Mouse (Mus musculus): ENCODE results near the gene Traf3. TPM values are rescaled to one million over a fixed set of nuclear protein-coding genes. Genes with fewer than 3 reads are reported as not detected.

Traf3 gene
- total RNA-seq, 4 experiments from 2014 or later: 28.3 to 41.2 (median 36.2) TPM

DNA sequence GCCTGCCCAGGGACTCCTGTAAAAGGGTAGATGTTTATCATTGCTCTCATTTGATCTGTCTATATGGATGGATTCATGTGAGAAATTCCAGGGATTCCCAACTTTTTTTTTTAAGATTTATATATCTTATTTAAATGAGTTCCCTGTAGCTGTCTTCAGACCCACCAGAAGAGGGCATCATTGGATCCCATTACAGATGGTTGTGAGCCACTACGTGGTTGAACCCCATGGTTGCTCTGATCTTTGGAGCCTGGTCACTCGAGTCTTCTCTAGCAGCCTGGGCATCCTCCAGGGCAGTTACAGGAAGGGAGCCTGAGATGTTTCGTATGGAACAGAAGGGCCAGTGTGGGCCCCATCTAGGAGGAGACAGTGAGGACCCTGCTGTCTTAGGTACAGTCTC lies 82.9 kb downstream of the Traf3 start:
- DNase-seq (ENCODE audit: low spot score in 2 of 2): no peak

DNA sequence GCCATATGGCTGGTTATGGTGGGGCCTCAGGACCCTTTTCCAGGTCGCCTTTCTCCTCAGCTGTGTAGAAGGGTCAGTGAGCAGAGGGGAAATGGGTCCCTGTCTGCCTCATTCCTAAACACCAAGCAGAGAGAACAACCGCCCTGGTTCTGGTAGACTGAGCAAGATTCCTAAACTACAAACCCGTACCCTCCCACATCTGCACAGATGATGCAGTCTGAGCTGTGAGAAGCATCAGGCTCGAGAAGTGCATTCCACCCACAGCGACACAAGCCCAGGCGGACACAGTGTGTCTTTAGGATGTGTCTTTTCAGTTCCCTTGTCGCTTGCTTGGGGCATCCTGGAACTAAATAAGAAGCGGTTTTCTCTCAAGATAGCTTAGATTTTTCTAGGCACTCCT lies 83.9 kb downstream of the Traf3 start:
- no peak for DNase-seq (ENCODE audit: low spot score in 2 of 2)

DNA sequence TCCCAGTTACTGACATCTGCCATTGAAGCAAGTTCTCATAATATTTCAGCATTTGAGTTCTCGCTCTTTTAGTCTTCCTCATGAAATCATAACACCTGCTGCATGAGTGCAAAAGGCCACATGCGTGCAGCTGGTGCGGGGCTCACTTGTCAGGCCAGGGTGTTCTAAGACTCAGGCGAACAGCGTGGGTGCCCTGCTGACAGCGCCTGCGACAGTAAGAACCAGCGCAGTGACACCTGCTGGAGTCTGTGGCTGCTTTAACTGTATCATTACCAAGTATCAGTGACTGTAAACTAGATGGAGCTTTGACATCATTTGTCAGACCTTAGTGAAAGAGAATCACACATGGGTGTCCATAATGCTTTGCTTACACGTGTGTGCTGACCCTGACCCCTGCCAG lies 85.1 kb downstream of the Traf3 start:
- DNase-seq (ENCODE audit: low spot score in 2 of 2): no peak

DNA sequence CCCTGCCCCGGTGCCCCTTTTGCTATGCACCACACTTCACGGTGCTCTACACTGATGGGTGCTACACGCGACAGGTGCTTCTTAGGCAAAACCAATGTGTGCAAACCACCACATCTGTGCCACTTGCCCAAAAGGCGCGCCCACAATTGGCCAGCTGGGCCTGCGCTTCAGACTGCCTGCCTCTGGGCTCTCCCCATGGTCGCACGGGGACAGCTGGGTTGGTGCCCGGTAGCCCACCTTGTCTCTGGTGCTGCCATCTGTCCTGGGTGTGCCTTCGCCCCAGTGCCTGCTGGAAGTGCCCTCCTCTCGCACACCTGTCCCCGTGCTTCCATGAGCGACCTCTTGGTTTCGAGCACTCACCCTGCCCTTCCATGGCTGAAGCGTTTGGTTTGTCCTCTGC lies 97.5 kb downstream of the Traf3 start:
- DNase-seq (ENCODE audit: low spot score in 2 of 2): no peak

DNA sequence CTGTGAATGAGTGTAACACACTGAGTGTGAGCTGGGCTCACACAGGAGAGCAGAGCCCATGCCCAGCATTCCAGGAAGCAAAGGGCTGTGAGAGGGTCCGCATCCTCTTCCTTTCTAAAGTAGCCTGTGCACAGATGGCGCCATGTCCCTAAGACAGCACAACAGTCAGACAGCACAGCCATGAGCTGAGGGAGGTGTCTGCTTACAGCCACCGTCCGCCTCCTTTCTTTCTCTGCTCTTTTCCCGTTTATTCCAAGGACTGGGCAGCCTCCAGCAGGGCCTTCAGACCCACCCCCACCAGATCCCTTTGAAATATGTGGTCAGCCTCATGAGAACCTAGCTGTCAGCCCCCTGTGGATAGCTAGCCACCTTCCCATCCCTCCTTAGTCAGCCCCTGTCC lies 99.0 kb downstream of the Traf3 start:
- DNase-seq (ENCODE audit: low spot score in 2 of 2): no peak

DNA sequence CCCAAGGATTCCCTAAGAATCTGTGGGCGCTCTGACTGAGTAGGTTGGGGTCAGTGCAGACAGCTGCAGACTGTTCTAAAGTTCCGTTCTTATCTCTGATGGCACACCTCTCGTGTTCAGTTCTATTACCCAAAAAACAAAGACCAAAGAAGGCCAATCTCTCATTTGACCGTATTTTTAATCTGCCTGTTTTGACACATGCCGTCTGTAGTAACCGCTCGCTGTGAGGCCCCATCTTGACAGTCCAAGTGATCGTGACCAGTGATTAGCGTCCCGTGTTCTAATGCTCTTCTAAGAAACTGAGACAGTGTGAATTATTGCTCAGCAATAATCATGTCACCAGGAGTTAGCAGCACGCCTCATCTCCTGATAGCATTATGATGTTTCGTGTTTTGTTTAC lies 100.4 kb downstream of the Traf3 start:
- DNase-seq (ENCODE audit: low spot score in 2 of 2): no peak

DNA sequence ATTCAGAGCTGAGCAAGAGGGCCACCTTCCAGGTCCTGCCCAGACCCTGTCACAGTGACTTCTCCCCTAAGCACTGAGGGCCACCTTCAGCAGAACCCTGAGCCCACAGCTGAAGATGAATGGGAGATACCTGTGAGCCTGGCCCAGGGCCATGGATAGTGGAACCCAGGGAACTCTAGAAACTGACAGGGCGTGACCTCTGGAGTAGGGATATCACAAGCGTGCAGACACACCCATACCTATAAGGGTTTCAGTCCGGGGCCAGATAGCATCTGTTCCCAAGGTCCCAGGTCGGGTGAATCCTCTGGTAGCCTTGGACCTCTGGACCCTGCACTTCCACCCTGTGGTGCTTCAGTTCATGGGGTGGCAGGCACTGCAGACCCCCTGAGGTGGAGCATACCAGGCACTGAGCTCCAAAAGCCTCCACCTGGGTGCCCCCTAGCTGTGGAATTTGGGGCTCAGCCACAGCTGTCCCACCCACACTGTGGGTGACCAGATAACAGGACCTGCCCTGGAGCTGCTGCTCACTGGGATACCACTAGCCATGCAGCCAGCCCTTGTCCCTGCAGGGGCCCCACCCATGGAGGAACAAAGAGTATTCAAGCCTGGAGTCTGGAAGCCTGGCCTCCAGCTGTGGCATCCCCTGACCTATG lies 101.6 kb downstream of the Traf3 start:
- DNase-seq (ENCODE audit: low spot score in 2 of 2): no peak

DNA sequence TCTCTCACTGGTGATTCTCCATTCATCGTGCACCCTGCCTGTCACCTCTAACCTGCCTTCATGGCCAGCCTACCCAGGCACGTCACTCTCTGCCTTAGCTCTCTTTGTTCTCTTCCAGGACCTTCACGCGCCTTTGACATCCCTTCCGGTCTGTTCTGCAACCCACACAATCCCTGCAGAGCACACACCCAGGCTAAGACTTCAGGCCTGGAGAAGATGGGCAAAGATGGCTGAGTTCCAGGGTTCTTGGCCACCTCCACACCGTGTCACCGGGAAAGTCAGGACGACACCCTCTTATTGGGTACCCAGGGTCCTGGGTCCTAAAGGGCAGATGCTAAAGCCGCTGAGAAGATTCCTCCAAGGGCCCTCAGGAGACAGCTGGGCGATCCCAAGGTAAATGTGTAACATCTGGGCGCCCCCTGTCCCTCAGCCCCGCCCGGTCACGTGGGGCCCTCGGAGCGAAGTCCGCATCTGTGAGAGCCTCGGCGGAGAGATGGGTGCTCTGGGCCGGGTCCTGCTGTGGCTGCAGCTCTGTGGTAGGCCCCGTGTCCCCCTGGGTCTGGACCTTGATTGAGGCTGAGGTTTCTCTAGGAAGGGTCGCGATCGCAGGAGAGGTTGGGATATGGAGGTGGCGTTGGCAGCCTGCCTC lies 104.6 kb downstream of the Traf3 start, which contains the start of gene Amn:
Gene Amn, plus strand, starts transcription at position 467 of the 649 bp plus-strand sequence.
- no peak for DNase-seq (ENCODE audit: low spot score in 2 of 2)

DNA sequence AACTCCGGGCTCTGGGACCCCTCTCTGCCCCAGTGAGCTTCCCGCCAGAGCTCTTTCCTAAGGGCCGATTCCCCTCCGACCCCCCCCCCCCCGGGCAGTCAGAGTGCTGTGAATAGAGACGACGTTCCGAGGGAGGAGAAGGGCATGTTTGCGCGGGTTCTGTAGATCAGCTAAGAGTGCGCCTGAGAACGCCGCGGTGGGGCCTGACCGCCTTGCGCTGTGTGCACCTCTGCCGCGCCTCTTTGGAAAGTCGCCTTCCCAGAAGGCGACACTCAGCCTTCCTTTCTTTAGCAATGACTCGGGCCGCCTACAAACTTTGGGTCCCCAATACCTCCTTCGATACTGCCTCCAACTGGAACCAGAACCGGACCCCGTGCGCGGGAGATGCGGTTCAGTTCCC lies 105.2 kb downstream of the Traf3 start:
- no peak for DNase-seq (ENCODE audit: low spot score in 2 of 2)

DNA sequence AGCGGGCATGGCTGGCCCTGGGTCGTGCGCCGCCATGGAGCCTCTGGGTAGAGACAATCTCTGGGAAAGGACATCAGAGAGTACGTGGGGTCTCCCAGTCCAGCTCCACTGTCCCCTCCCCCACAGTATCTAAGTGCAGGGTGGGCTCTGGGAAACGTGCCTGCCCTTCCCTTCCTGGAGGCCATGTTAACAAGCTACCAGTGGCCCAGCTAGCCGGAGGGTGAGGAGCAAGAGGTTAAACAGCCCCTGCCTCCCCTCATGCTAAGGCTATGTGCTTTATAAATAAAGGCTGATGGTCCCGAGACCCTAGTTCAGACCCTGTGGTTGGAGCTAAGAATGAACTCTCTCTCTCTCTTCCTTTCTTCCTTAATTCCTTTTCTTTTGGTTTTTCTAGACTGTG lies 105.8 kb downstream of the Traf3 start:
- no peak for DNase-seq (ENCODE audit: low spot score in 2 of 2)

DNA sequence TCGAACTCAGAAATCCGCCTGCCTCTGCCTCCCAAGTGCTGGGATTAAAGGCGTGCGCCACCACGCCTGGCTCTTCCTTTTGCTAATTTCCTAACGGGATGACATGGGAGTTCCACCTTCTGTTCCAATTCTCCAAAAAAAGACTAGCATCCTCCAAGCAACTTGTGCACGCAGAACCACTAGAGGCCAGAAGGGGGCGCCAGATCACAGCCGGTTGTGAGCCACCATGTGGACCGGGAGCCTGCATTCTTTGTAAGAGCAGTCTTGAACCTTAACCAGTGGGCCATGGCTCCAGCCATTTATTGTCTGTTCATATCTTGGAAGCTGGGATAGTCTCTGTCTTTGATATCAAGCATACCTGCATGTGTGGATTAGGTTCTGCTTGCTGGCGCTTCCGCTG lies 106.2 kb downstream of the Traf3 start:
- DNase-seq (ENCODE audit: low spot score in 2 of 2): peak; percentile 55 to 73

DNA sequence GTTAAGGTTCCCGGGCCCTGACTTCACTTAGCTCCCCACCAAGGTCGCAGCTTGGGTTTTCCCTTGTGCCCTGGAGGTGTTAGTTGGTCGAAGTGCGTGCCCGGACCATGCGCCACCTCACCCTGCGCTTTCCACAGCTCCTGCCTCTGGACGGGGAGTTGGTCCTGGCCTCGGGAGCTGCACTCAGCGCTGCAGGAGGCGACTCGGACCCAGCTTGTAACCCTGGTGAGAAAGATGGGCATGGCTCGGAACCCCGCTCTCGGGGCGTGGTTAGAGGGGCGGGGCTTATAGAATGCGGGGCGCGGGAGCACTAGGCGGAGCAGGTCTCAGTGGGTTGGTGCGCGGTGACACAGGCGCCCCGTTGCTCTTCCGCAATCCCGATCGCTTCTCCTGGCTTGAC lies 107.8 kb downstream of the Traf3 start:
- DNase-seq (ENCODE audit: low spot score in 2 of 2): no peak

DNA sequence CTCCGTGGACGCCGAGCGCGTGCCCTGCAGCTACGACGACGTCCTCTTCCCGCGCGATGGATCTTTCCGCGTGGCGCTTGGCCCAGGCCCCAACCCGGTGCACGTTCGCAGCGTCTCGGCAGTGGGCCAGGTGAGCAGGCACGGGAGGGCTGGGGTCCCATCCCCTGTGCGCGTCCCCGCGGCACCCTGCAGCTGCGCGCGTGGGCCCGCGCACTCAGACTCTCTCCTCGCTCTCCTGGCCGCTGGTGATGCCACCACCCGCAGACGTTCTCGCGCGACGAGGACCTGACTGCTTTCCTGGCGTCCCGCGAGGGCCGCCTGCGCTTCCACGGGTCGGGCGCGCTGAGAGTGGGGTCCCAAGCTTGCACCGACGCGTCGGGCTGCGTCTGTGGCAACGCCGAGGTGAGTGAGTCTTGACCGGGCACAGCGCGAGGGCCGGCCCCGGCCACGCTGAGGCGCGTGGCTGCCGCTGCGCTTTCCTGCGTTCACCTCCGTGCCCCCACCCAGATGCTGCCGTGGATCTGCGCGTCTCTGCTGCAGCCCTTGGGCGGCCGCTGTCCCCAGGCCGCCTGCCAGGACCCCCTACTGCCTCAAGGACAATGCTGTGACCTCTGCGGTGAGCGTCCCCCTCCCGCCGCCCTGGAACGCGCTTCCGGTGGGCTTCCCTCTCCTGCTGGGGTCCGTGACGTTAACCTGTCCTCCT lies 108.4 kb downstream of the Traf3 start:
- DNase-seq (ENCODE audit: low spot score in 2 of 2): no peak

DNA sequence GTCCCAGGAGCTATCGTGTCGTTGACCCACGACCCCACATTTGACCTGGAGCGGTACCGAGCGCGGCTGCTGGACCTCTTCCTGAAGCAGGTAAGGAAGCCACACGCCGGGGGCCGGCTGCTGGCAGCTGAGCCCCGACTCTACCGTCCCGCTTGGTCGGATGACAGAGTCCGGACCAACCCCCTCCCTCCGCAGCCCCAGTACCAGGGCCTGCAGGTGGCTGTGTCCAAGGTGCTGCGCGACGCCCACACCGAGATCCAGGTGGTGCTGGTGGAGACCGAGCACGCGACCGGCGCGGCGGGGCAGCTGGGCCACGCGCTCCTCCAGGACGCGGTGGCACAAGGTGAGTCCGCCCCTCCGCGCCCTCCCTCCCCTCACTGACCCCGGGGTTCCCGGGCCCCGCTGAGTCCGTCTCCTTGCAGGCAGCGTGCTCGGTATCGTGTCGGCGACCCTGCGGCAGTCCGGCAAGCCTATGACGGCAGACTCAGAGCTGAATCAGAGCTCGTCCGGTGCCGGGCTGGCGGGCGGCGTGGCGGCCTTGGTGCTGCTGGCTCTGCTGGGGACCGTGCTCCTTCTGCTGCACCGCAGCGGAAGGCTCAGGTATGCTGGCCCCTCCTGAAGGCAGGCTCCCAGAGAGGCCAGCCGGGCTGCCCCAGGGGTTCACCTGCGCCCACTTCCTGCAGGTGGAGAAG lies 109.1 kb downstream of the Traf3 start:
- no peak for DNase-seq (ENCODE audit: low spot score in 2 of 2)

DNA sequence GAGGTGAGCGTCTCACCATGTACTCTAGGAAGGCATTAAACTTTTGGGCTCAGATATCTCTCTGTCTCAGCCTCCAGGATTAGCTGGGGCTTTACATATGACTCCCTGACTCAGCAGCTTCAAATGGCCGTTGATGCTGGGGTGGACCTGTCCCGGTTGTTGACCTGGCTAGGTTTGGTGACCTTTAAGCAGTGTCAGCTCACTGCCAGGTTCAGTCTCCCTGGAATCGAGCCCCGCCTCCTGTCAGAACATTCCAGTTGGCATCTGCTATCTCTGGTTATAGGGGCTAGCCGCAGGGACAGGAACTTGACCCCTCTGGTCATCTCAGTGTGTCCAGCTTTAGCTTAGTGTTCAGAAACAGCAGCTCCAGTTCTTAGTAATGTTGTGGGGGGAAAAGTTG lies 110.2 kb downstream of the Traf3 start:
- DNase-seq (ENCODE audit: low spot score in 2 of 2): no peak

DNA sequence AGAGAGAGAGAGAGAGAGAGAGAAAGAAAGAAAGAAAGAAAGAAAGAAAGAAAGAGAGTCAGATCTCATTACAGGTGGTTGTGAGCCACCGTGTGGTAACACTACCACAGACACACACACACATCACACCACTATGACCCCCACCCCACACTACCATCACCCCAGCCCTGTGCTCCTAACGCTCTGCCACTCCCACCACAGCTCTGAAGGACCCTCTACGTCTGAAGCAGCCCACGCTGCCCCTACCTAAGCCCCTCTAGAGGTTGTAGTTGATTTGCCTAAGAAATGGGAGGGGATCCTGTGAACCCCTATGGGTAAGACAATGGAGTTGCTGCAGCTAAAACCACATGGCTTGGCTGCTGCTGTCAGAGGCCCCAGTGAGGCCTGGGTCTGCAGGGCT lies 117.4 kb downstream of the Traf3 start:
- DNase-seq (ENCODE audit: low spot score in 2 of 2): no peak

DNA sequence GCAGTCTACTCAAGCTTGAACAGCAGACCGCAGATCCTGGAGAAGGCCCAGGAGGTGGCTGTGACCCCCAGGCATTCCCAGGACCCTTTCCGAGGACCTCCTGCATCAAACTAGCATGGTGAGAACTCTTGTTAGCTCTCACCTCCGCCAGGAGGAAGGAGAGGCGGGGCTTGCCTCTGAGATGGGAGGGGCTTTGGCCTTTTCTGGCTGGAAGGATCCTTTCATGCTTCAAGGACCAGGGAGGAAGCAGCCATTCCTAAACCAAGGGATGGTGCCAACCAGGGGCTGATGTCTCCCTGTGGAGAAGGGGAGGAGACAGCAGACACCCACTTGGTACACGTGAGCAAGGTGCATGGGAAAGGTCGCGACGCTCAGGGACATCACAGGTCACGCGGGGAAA lies 118.4 kb downstream of the Traf3 start:
- no peak for DNase-seq (ENCODE audit: low spot score in 2 of 2)

DNA sequence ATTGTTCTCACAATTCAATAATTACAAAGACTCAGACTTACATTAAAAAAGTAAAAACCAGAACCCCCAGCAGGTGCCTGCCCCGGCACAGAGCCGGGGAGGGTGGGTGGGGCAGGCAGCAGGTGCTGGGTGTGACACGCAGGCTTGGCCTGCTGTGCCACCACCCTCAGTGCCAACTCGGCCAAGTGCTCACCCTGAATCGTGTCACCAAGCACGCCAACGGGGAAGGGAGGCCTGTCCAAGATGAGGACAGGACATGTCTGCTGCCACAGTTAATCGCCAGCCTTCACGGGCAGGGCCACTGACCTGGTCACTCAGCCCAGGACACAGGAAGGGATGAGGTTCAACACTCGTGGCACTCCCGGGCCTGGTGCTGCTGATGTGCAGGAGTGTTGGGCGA lies 126.9 kb downstream of the Traf3 start:
- no peak for DNase-seq (ENCODE audit: low spot score in 2 of 2)

DNA sequence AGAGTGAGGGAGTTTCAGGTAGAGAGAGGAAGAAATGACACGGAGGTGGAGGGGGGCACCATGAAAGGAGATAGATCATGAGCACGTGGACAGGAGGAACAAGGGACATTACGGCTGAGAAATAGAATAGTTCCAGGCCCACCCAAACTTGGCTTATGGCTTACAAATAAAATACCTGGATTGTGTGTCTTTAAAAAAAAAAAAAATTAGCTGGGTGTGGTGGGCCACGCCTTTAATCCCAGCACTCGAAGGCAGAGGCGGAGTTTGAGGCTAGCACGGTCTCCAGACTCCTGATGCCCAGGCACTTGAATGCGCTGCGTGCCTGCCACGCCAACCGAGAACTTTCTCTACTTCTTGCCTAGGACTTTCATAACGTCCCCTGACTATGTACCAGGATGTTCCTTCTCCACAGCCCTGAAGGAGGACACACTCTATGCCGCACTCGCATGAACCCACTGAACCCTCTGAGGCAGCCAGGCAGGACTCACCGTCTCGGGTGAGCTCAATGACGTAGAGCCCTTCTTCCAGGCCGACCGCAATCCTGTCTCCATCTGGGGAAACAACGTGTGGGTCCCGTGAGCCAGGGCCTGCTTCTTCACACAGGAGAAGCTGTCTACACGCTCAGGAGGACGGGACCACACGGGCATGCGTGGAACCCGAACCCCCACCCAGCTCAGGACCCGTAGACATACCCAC lies 135.3 kb downstream of the Traf3 start:
- DNase-seq (ENCODE audit: low spot score in 2 of 2): no peak

DNA sequence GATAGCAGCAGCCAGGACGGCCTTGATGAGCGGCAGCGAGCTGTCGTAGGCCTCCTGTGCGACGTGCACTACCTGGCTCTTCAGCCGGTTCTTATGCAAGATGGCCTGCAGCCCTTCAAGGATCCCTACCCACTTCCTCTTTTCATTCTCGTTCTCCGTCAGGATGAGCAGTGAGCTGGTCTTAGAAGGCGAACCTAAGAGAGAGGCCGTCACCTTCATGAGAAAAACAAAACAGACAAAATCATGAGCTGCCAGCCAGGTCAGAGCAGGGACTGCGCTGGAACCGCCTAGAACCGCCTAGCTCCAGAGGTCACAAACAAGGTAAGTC lies 135.8 kb downstream of the Traf3 start:
- no peak for DNase-seq (ENCODE audit: low spot score in 2 of 2)

DNA sequence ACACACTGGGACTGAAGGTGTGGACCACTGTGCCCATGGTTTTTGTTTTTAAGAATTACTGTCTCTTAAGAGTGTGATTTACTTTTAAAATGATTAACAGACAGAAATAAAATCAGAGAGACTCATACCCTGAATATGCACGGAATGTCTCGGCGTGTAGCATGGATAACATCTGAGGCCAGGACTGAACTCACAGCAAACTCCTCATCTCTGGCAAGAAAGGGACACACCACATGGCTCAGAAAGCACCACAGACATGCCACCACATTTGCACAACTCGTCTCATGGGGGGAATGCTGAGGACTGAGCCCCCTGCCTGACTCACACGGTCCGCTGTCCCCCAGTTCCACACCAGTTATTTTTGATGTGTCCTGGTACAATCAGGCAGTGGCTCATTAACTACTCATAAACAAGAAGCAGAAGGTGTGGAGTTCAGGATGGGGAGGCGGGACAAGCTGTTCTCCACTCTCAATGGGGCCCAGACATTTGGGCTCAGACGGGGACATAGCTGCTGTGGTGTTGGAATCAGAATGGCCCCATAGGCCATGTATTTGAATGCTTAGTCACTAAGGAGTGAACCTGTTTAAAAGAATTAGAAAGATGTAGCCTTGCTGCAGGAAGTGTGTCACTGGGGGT lies 137.7 kb downstream of the Traf3 start:
- DNase-seq (ENCODE audit: low spot score in 2 of 2): no peak

Measured in left cerebral cortex, adult 8-10 months (tissue).